Mouse (Mus musculus): ENCODE data around the gene Tkt.

DNA sequence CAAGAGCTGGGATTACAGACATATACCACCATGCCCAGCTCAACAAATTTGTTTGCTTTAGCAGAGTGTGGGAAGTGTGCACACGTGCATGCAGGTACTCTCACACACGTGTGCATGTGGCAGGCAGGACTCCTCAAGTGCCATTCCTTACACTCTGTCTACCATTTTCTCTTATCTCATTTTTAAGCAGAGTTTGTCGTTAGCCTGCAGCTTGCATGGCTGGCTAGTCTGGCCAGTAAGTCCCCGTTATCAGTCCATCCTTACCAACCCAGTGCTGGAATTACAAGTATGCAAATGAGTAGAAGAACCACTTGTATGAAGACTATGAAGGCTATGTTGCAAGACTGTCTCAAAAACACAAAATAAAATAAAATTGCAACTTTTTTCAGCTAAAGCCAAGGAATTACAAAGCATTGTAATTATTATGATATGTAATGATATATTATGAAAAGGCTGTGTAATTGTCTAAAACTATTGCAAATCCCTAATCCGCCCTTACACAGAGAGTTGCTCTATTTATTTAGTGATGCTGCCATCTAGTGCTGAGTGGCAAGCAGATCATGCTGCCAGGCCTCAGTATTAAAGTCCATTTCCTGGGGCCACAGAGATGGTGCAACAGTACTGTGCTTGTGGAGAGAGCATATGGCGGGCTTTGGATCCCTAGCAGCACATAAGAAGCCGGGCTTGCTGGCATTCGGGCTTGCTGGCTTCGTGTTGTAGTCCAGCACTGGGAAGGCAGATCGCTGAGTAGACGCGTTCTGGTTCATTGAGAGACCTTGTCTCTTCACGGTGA is 32.0 kb upstream of the Tkt start:
- TF ChIP-seq POLR2A (IDR thresholded peaks at IDR 0.05; ENCODE audit: insufficient read length, low read depth) (no peak), TCF3 (IDR thresholded peaks at IDR 0.05; ENCODE audit: insufficient read length, low read depth) (no peak), MYOD1 (IDR thresholded peaks at IDR 0.05; ENCODE audit: control insufficient read depth in 1 of 3, insufficient read length in 2 of 3, low read depth in 2 of 3) (no peak), POLR2AphosphoS2 (IDR thresholded peaks at IDR 0.05; ENCODE audit: insufficient read length, low read depth) (no peak), E2F4 (IDR thresholded peaks at IDR 0.05; ENCODE audit: insufficient read depth) (no peak), MYOG (IDR thresholded peaks at IDR 0.05; ENCODE audit: control insufficient read depth in 1 of 3, insufficient read depth in 1 of 3, insufficient read length in 2 of 3, low read depth in 2 of 3) (no peak), USF1 (IDR thresholded peaks at IDR 0.05; ENCODE audit: low read depth) (no peak), MAX (IDR thresholded peaks at IDR 0.05; ENCODE audit: low read depth) (no peak), CEBPB (IDR thresholded peaks at IDR 0.05; ENCODE audit: insufficient read depth, poor library complexity, severe bottlenecking) (no peak), TCF12 (IDR thresholded peaks at IDR 0.05; ENCODE audit: insufficient read depth, poor library complexity, severe bottlenecking) (no peak), SRF (IDR thresholded peaks at IDR 0.05; ENCODE audit: control insufficient read depth, insufficient read length, low read depth) (no peak)
